Mouse (Mus musculus) retina, postnatal 7 days (tissue): ENCODE measurements around the gene Vdac1.
"Not testable (repeated sequence)": the region's sequence is repeated elsewhere in the genome, so short reads cannot be mapped to it uniquely, and the experiment has no call there.

Experiments used
- DNase-seq: peaks from one replicate; pipeline ENCODE4 v3.0.0-alpha.2; 2012; ENCODE audit warnings: low read depth, low spot score

The Vdac1 gene

GRCm38 (mm10) chr11:52343162-52343561 lies 17.5 kb upstream of the Vdac1 start:
- peak; percentile 81 for DNase-seq

- DNase-seq = no peak
Observed at GRCm38 (mm10) chr11:52344991-52345777, 15.5 kb upstream of the Vdac1 start.

GRCm38 (mm10) chr11:52345939-52346634 lies 14.6 kb upstream of the Vdac1 start:
- DNase-seq = peak; percentile 74

- no peak for DNase-seq
Observed at GRCm38 (mm10) chr11:52346635-52347005, 14.0 kb upstream of the Vdac1 start.

- no peak for DNase-seq
Observed at GRCm38 (mm10) chr11:52348156-52348555, 12.5 kb upstream of the Vdac1 start.

- no peak for DNase-seq
Observed at GRCm38 (mm10) chr11:52348724-52349123, 11.9 kb upstream of the Vdac1 start.

- DNase-seq = no peak
Observed at GRCm38 (mm10) chr11:52350924-52351323, 9.7 kb upstream of the Vdac1 start.

GRCm38 (mm10) chr11:52352271-52352670 lies 8.4 kb upstream of the Vdac1 start:
- no peak for DNase-seq

GRCm38 (mm10) chr11:52354644-52355043 lies 6.0 kb upstream of the Vdac1 start:
- no peak for DNase-seq

- DNase-seq = no peak
Observed at GRCm38 (mm10) chr11:52355601-52356000, 5.1 kb upstream of the Vdac1 start.

- DNase-seq = not testable (repeated sequence)
Observed at GRCm38 (mm10) chr11:52357091-52357490, 3.6 kb upstream of the Vdac1 start.

GRCm38 (mm10) chr11:52358520-52358919 lies 2.1 kb upstream of the Vdac1 start:
- no peak for DNase-seq

- DNase-seq = no peak
Observed at GRCm38 (mm10) chr11:52359686-52360470, 782 bp upstream of the Vdac1 start.

GRCm38 (mm10) chr11:52361287-52361921 lies 744 bp downstream of the Vdac1 start:
- no peak for DNase-seq

GRCm38 (mm10) chr11:52364376-52364775 lies 3.7 kb downstream of the Vdac1 start:
- DNase-seq = no peak

GRCm38 (mm10) chr11:52365143-52365542 lies 4.5 kb downstream of the Vdac1 start:
- DNase-seq = no peak

GRCm38 (mm10) chr11:52366358-52366757 lies 5.7 kb downstream of the Vdac1 start:
- DNase-seq = no peak

GRCm38 (mm10) chr11:52368176-52368985 lies 7.7 kb downstream of the Vdac1 start:
- no peak for DNase-seq

- no peak for DNase-seq
Observed at GRCm38 (mm10) chr11:52369252-52370134, 8.8 kb downstream of the Vdac1 start.

GRCm38 (mm10) chr11:52370135-52370452 lies 9.4 kb downstream of the Vdac1 start:
- no peak for DNase-seq
